Mouse (Mus musculus) liver, embryonic 16.5 days (tissue): ENCODE measurements at regions not wholly inside any gene's neighbourhood (a gene's known extent, or its start where the extent isn't known, plus 50 kb on each side); places are given as distances from the start of the nearest gene placed in this dataset.

Source experiments
- ATAC-seq: fragments of 200-750 bp; cut with Nextera tagmentation; 2 replicates; pipeline ENCODE4 v1.8.0; 2017; ENCODE audit warnings: low read depth, mild to moderate bottlenecking, moderate number of reproducible peaks, moderate library complexity
- H3K27ac ChIP-seq: fragments of 300-500 bp; sonication (generic); 2 replicates; pipeline ENCODE4 v1.5.1; 2014; ENCODE audit warnings: mild to moderate bottlenecking, low read length
- H3K27me3 ChIP-seq: fragments of 300-500 bp; sonication (generic); 2 replicates; pipeline ENCODE4 v1.6.1; 2014; ENCODE audit warnings: low read depth, low read length, mixed read lengths; ENCODE audit not compliant: control insufficient read depth, insufficient read depth
- H3K36me3 ChIP-seq: fragments of 300-500 bp; sonication (generic); 2 replicates; pipeline ENCODE4 v1.6.1; 2014; ENCODE audit warnings: mild to moderate bottlenecking; ENCODE audit not compliant: control insufficient read depth, insufficient read depth
- H3K4me1 ChIP-seq: fragments of 300-500 bp; sonication (generic); 2 replicates; pipeline ENCODE4 v1.6.1; 2014; ENCODE audit warnings: low read depth, low read length, mixed read lengths; ENCODE audit not compliant: control insufficient read depth
- H3K4me2 ChIP-seq: fragments of 300-500 bp; sonication (generic); 2 replicates; pipeline ENCODE4 v1.6.1; 2014; ENCODE audit warnings: low read depth, low read length, mixed read lengths
- H3K4me3 ChIP-seq: fragments of 300-500 bp; sonication (generic); 2 replicates; pipeline ENCODE4 v1.5.1; 2014; ENCODE audit warnings: low read depth, mild to moderate bottlenecking, low read length
- H3K9ac ChIP-seq: fragments of 300-500 bp; sonication (generic); 2 replicates; pipeline ENCODE4 v1.6.1; 2014; ENCODE audit warnings: low read depth, low read length
- H3K9me3 ChIP-seq: fragments of 300-500 bp; sonication (generic); replicated peaks from 2 replicates; pipeline ENCODE4 v1.6.1; 2016; ENCODE audit warnings: low read length; ENCODE audit not compliant: control insufficient read depth
- WGBS: fragments of 180-500 bp; shearing (Covaris S2); extraction: QIAGEN DNeasy Blood & Tissue Kit; methylation state at CpG from one replicate; pipeline ENCODE4 v1.1.7; 2014; ENCODE audit not compliant: insufficient replicate concordance; 5-methylcytosine and 5-hydroxymethylcytosine counted together

DNA sequence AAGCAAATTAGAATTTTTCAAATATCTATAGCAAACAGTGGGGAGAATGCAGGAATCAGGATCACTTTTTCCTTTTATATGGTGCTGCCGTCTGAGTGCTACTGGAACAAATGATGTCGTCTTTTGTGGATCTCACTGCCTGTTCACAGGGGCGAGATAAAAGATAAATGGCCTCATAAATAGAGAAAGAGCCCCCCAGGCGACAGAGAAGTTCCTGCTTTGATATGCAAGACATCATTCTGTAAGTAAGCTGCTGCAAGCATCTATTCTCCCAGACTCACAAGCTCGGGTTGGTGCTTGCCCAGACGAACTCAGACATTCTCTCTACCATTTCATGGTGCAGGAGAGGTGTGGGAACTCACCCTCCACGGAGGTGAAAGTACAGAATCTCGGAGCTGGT lies 377.6 kb upstream of the Cdh4 start:
- Histone ChIP-seq H3K9me3 (no peaks in the 10 kb centered on the region), H3K4me3 (no peak overlapping the region), H3K27ac (no peak overlapping the region), H3K4me2 (no peak overlapping the region), H3K4me1 (no peaks in the 10 kb centered on the region), H3K27me3 (no peaks in the 10 kb centered on the region), H3K36me3 (no peaks in the 10 kb centered on the region), H3K9ac (no peak overlapping the region)
- no peak for ATAC-seq
- WGBS: 30% methylated on average over 8 of the region's 8 CpGs

DNA sequence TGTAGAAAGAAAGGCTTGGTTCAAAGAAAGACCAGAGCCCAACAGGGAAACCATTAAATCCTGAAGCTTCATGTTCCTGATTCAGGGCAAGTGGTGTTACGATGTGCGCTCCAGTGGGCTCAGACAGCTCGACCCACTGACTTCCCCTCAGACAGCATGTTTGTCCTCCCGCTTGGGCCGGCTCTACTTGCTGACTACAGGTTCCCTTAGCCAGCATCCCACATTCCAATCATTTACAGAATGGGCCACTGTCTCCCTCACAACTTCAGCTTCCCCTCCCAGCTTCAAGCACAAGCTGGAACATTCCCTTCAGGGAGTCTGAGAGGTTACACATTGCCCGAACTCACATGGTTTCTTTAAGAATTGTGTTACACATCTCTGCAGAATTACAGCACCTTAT lies 372.7 kb upstream of the Cdh4 start:
- Histone ChIP-seq H3K4me2 (no peak overlapping the region), H3K27ac (no peak overlapping the region), H3K27me3 (no peaks in the 10 kb centered on the region), H3K36me3 (no peaks in the 10 kb centered on the region), H3K9me3 (no peaks in the 10 kb centered on the region), H3K4me3 (no peak overlapping the region), H3K9ac (no peak overlapping the region), H3K4me1 (no peaks in the 10 kb centered on the region)
- no peak for ATAC-seq
- WGBS: 67% methylated on average over 6 of the region's 6 CpGs

DNA sequence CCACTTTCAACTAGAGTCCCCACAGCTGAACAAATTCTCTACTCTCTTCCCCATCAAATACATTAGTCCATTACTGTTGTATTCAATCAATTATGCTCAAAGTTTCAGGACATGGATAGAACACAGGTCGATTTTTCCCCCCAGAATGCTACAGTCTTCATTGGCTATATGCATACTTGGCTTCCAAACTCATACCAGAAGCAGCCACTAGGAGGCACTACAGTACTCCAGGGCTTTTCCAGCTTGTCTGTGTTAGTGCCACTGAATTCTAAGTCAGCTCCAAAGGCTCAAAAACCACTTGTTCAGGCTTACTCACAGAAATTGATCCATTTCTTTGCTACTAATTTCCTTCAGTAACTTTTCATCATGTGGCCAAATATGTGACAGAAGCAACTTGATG lies 371.9 kb upstream of the Cdh4 start:
- ATAC-seq: no peak
- no peaks in the 10 kb centered on the region for H3K9me3 ChIP-seq
- H3K36me3 ChIP-seq: no peaks in the 10 kb centered on the region
- H3K4me2 ChIP-seq: no peak overlapping the region
- no peaks in the 10 kb centered on the region for H3K4me1 ChIP-seq
- H3K9ac ChIP-seq: no peak overlapping the region
- H3K27ac ChIP-seq: no peak overlapping the region
- 31% methylated on average over 1 of the region's 1 CpGs for WGBS
- H3K27me3 ChIP-seq: no peaks in the 10 kb centered on the region
- H3K4me3 ChIP-seq: no peak overlapping the region

DNA sequence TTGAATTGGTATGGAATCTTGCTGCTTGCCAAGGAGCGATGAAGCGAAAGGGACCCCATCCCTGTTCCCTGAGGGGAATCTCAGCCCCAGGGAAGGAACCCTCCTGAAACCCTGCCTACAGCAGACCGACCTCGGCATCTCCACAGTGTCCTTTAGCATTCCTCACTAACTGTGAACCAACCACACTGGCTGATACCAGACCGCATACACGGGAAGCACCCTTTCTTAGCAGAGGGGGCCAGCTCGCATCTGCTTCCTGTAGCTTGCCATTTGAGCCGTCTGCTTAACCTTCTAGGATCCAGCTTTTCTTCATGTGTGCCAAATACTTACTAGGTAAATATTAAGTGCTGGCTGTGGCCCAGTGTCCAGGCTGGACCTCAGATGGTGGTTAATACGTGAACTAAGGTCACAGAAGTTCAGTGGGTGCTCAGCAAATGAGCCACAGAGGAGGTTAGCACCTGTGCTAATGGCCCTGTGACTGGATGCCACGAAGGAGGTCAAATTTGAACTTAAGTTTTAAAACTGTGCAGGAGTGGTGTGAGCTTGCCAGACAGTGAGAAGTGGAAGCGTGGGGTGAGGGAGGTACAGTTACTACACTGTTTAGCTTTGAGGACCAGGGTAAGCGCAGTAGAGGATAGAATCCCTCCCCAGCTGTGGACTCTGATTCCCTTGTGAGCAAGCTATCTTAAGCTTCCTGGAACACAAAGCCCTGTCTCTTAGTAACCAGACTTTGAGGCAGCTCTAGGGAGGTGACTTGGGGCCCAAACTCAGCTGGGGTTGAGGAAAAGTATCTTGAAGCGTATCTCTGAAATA lies 361.6 kb upstream of the Cdh4 start:
- H3K4me3 ChIP-seq: no peak overlapping the region
- 55% methylated on average over 13 of the region's 13 CpGs for WGBS
- H3K9me3 ChIP-seq: no peaks in the 10 kb centered on the region
- H3K4me2 ChIP-seq: no peak overlapping the region
- H3K27me3 ChIP-seq: no peaks in the 10 kb centered on the region
- H3K4me1 ChIP-seq: no peaks in the 10 kb centered on the region
- no peaks in the 10 kb centered on the region for H3K36me3 ChIP-seq
- H3K27ac ChIP-seq: no peak overlapping the region
- no peak overlapping the region for H3K9ac ChIP-seq
- ATAC-seq: no peak

DNA sequence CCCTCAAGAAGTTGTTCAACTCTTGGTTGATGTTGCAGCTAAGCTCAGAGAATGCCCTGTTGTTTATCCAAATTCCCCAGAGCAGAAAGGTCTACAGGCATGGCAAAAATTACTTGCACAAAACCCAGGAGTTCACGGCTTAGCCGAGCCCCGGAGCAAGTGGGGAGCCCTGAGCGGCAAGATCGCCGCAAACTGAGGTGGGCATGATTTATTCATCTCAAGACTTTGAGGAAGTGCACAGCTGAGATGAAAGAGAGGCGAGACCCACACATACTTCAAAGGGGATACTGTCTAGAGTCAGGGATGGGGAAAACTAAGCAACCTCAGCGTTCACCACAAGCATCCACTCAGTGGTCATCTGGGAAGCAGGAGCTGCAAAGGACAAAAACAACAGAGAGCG lies 355.3 kb upstream of the Cdh4 start:
- Histone ChIP-seq H3K9ac (no peak overlapping the region), H3K4me1 (no peaks in the 10 kb centered on the region), H3K4me3 (no peak overlapping the region), H3K4me2 (no peak overlapping the region), H3K27ac (no peak overlapping the region), H3K36me3 (no peaks in the 10 kb centered on the region), H3K9me3 (no peaks in the 10 kb centered on the region), H3K27me3 (no peaks in the 10 kb centered on the region)
- no peak for ATAC-seq
- WGBS: 67% methylated on average over 9 of the region's 9 CpGs

DNA sequence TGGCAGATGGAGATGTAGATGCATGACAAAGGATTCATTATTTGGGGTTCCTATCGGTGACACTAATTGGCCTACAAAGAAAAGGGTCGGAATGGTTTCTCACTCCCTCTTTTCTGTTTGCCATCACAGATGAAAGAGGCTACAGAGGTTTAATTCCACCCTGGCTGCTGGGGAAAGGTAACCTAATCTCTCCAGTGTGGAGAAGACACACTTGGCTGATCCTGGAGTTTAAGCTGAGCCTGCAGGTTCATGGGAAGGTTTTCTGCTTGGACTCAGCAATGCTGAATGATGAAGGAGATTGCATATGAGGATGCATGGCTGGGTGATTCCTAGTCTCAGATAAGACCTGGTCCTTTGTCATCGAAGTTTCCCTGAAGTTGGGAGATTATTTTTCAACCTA lies 350.8 kb upstream of the Cdh4 start:
- H3K36me3 ChIP-seq: no peaks in the 10 kb centered on the region
- H3K4me2 ChIP-seq: no peak overlapping the region
- no peak overlapping the region for H3K9ac ChIP-seq
- no peak overlapping the region for H3K27ac ChIP-seq
- WGBS: 53% methylated on average over 3 of the region's 3 CpGs
- no peaks in the 10 kb centered on the region for H3K4me1 ChIP-seq
- no peak for ATAC-seq
- H3K27me3 ChIP-seq: no peaks in the 10 kb centered on the region
- H3K4me3 ChIP-seq: no peak overlapping the region
- no peaks in the 10 kb centered on the region for H3K9me3 ChIP-seq

DNA sequence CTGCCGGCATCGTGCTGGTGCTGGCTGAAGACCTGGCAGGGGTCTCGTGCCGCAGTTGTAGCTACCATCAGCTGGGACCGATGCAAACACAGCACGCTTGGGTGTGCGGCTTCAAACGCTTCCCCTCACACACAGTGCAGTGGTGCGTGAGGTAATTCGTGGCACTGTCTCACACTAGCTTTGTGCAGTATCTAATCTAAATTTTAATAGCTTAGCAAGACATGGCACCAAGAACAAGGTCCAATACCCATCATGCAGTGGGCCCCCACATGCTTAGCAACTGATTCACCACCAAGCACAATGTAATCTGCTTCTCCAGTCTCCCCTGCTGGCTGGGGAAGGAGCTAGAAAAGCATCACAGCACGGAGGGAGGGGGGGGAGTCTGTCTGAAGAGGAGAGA lies 348.2 kb upstream of the Cdh4 start:
- no peaks in the 10 kb centered on the region for H3K9me3 ChIP-seq
- no peaks in the 10 kb centered on the region for H3K4me1 ChIP-seq
- no peak overlapping the region for H3K4me2 ChIP-seq
- 73% methylated on average over 11 of the region's 11 CpGs for WGBS
- no peak for ATAC-seq
- no peak overlapping the region for H3K4me3 ChIP-seq
- H3K27ac ChIP-seq: no peak overlapping the region
- H3K36me3 ChIP-seq: no peaks in the 10 kb centered on the region
- no peaks in the 10 kb centered on the region for H3K27me3 ChIP-seq
- no peak overlapping the region for H3K9ac ChIP-seq

DNA sequence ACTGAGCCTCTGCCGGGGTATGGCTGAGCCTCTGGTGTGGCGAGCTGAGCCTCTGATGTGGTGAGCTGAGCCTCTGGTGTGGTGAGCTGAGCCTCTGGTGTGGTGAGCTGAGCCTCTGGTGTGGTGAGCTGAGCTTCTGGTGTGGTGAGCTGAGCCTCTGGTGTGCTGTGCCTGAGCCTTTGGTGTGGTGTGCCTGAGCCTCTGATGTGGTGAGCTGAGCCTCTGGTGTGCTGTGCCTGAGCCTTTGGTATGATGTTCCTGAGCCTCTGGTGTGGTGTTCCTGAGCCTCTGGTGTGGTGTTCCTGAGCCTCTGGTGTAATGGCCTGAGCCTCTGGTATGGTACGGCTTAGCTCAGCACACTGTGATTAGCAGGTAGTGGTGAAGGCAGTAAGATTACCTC lies 346.2 kb upstream of the Cdh4 start:
- Histone ChIP-seq H3K4me2 (no peak overlapping the region), H3K36me3 (no peaks in the 10 kb centered on the region), H3K9ac (no peak overlapping the region), H3K4me1 (no peaks in the 10 kb centered on the region), H3K4me3 (no peak overlapping the region), H3K9me3 (no peaks in the 10 kb centered on the region), H3K27ac (no peak overlapping the region), H3K27me3 (no peaks in the 10 kb centered on the region)
- no peak for ATAC-seq
- WGBS: 71% methylated on average over 3 of the region's 3 CpGs

DNA sequence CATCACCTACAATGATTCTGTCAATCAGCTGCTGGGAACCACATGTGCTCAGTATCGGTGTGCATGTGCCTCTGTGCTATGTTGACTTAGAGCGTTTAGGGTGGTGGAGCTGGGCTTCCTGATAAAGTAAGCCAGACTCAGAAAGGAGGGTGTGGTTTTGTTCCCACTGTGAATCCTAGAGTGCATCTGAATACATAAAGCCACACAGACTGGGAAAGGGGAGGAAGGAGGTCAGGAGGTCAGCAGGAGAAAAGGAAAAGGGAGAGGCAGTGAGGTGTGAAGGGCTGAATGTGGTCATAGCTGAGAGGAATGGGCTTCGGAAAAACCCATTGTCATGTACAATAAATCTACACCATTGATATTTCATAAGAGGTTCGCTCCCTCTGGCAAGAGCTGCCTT lies 345.4 kb upstream of the Cdh4 start:
- Histone ChIP-seq H3K36me3 (no peaks in the 10 kb centered on the region), H3K27me3 (no peaks in the 10 kb centered on the region), H3K9ac (no peak overlapping the region), H3K4me1 (no peaks in the 10 kb centered on the region), H3K4me3 (no peak overlapping the region), H3K4me2 (no peak overlapping the region), H3K27ac (no peak overlapping the region), H3K9me3 (no peaks in the 10 kb centered on the region)
- WGBS: 61% methylated on average over 4 of the region's 4 CpGs
- no peak for ATAC-seq
